Mouse (Mus musculus) midbrain, embryonic 13.5 days (tissue): Measurements from ENCODE around the gene Tbx1. TPM values are rescaled to one million over a fixed set of nuclear protein-coding genes. Genes with fewer than 3 reads are reported as not detected.

Experiments used
- ATAC-seq: fragments of 200-750 bp; cut with Nextera tagmentation; 2 replicates; pipeline ENCODE4 v1.8.0; 2017; ENCODE audit warnings: mild to moderate bottlenecking, moderate TSS enrichment, moderate library complexity
- H3K27ac ChIP-seq: fragments of 300-500 bp; sonication (generic); 2 replicates; pipeline ENCODE4 v1.5.1; 2015; ENCODE audit warnings: inconsistent platforms, mild to moderate bottlenecking, moderate library complexity
- H3K27me3 ChIP-seq: fragments of 300-500 bp; sonication (generic); 2 replicates; pipeline ENCODE4 v1.6.1; 2015; ENCODE audit warnings: mild to moderate bottlenecking, inconsistent platforms
- H3K36me3 ChIP-seq: fragments of 300-500 bp; sonication (generic); 2 replicates; pipeline ENCODE4 v1.6.1; 2015; ENCODE audit warnings: mild to moderate bottlenecking, inconsistent platforms
- H3K4me1 ChIP-seq: fragments of 300-500 bp; sonication (generic); replicated peaks from 2 replicates; pipeline ENCODE4 v1.6.1; 2015; ENCODE audit warnings: inconsistent platforms
- H3K4me2 ChIP-seq: fragments of 300-500 bp; sonication (generic); replicated peaks from 2 replicates; pipeline ENCODE4 v1.6.1; 2015; ENCODE audit warnings: moderate library complexity, mild to moderate bottlenecking, inconsistent platforms
- H3K4me3 ChIP-seq: fragments of 300-500 bp; sonication (generic); replicated peaks from 2 replicates; pipeline ENCODE4 v1.5.1; 2015; ENCODE audit warnings: mild to moderate bottlenecking, inconsistent platforms
- H3K9ac ChIP-seq: fragments of 300-500 bp; sonication (generic); replicated peaks from 2 replicates; pipeline ENCODE4 v1.6.1; 2015; ENCODE audit warnings: mild to moderate bottlenecking, inconsistent platforms
- H3K9me3 ChIP-seq: fragments of 300-500 bp; sonication (generic); 2 replicates; pipeline ENCODE4 v1.6.1; 2016; ENCODE audit warnings: mild to moderate bottlenecking, inconsistent platforms
- WGBS: fragments of 180-500 bp; shearing (Covaris S2); methylation state at CpG from one replicate; pipeline ENCODE4 v1.1.7; 2015; 5-methylcytosine and 5-hydroxymethylcytosine counted together
- polyA plus RNA-seq: library from polyadenylated mRNA; unstranded; fragments of >200 nt; fragmentation: Nextera tagmentation; extraction: Ambion mirVana; gene quantifications from 2 replicates; pipeline ENCODE4 v1.2.1, GENCODE M21; 2015

Tbx1 gene
- polyA plus RNA-seq, 1 experiment from 2014 or later: 0.71 TPM

- H3K27ac ChIP-seq: no peak overlapping the region
- no peaks in the 10 kb centered on the region for H3K36me3 ChIP-seq
- H3K4me1 ChIP-seq: no peaks in the 10 kb centered on the region
- H3K27me3 ChIP-seq: peaks cover 35% of the 10 kb centered on the region
- H3K4me3 ChIP-seq: no peak overlapping the region
- ATAC-seq: no peak
- H3K4me2 ChIP-seq: no peak overlapping the region
- H3K9ac ChIP-seq: no peak overlapping the region
- no peaks in the 10 kb centered on the region for H3K9me3 ChIP-seq
- WGBS: 85% methylated on average over 3 of the region's 3 CpGs
Measured at GRCm38 (mm10) chr16:18598006-18598405, 7.5 kb upstream of the Tbx1 start.

- Histone ChIP-seq H3K27me3 (peaks cover 50% of the 10 kb centered on the region), H3K9ac (no peak overlapping the region), H3K4me1 (peaks cover 6% of the 10 kb centered on the region), H3K4me2 (no peak overlapping the region), H3K27ac (no peak overlapping the region), H3K4me3 (no peak overlapping the region), H3K9me3 (no peaks in the 10 kb centered on the region), H3K36me3 (no peaks in the 10 kb centered on the region)
- ATAC-seq: no peak
- 29% methylated on average over 5 of the region's 5 CpGs for WGBS
Measured at GRCm38 (mm10) chr16:18596255-18596654, 5.8 kb upstream of the Tbx1 start.

- H3K27me3 ChIP-seq: peaks cover 73% of the 10 kb centered on the region
- peaks cover 16% of the 10 kb centered on the region for H3K4me1 ChIP-seq
- no peaks in the 10 kb centered on the region for H3K9me3 ChIP-seq
- H3K4me2 ChIP-seq: no peak overlapping the region
- H3K4me3 ChIP-seq: no peak overlapping the region
- no peak overlapping the region for H3K9ac ChIP-seq
- no peaks in the 10 kb centered on the region for H3K36me3 ChIP-seq
- no peak for ATAC-seq
- WGBS: 77% methylated on average over 2 of the region's 2 CpGs
- no peak overlapping the region for H3K27ac ChIP-seq
Measured at GRCm38 (mm10) chr16:18593930-18594329, 3.5 kb upstream of the Tbx1 start.

- Histone ChIP-seq H3K4me2 (peak overlapping the region; percentile 37), H3K4me1 (peaks cover 35% of the 10 kb centered on the region), H3K27me3 (peaks cover 92% of the 10 kb centered on the region), H3K4me3 (peak overlapping the region; percentile 20), H3K27ac (no peak overlapping the region), H3K36me3 (no peaks in the 10 kb centered on the region), H3K9me3 (no peaks in the 10 kb centered on the region), H3K9ac (no peak overlapping the region; the same call in 1 of the 2 replicates)
- WGBS: under 1% methylated on average over 59 of the region's 59 CpGs
- peak; percentile 25; the same call in 1 of the 2 replicates for ATAC-seq
Measured at GRCm38 (mm10) chr16:18591047-18592018, 862 bp upstream of the Tbx1 start.

- peaks cover 44% of the 10 kb centered on the region for H3K4me1 ChIP-seq
- no peaks in the 10 kb centered on the region for H3K9me3 ChIP-seq
- no peaks in the 10 kb centered on the region for H3K36me3 ChIP-seq
- ATAC-seq: no peak
- H3K4me3 ChIP-seq: no peak overlapping the region
- no peak overlapping the region for H3K4me2 ChIP-seq
- H3K9ac ChIP-seq: no peak overlapping the region
- 8% methylated on average over 9 of the region's 9 CpGs for WGBS
- H3K27me3 ChIP-seq: peaks cover 97% of the 10 kb centered on the region
- no peak overlapping the region for H3K27ac ChIP-seq
Measured at GRCm38 (mm10) chr16:18589080-18589621, 1.3 kb downstream of the Tbx1 start.

GRCm38 (mm10) chr16:18588738-18589055, 1.8 kb downstream of the Tbx1 start:
- Histone ChIP-seq H3K4me2 (0 out of 2 replicates have a peak overlapping the region, but pooled peaks have one; percentile 25), H3K27ac (no peak overlapping the region), H3K27me3 (peaks cover 97% of the 10 kb centered on the region), H3K4me1 (peaks cover 44% of the 10 kb centered on the region), H3K4me3 (no peak overlapping the region), H3K9me3 (no peaks in the 10 kb centered on the region), H3K36me3 (no peaks in the 10 kb centered on the region), H3K9ac (no peak overlapping the region)
- ATAC-seq: no peak
- under 1% methylated on average over 31 of the region's 31 CpGs for WGBS

- no peaks in the 10 kb centered on the region for H3K9me3 ChIP-seq
- H3K36me3 ChIP-seq: no peaks in the 10 kb centered on the region
- H3K27ac ChIP-seq: no peak overlapping the region
- peaks cover 44% of the 10 kb centered on the region for H3K4me1 ChIP-seq
- peak overlapping the region; percentile 25 for H3K4me2 ChIP-seq
- peaks cover 97% of the 10 kb centered on the region for H3K27me3 ChIP-seq
- 0 out of 2 replicates have a peak, but pooled peaks have one; percentile 21 for ATAC-seq
- peak overlapping the region; percentile 22 for H3K4me3 ChIP-seq
- WGBS: 1% methylated on average over 57 of the region's 57 CpGs
- H3K9ac ChIP-seq: no peak overlapping the region
Measured at GRCm38 (mm10) chr16:18587847-18588737, 2.4 kb downstream of the Tbx1 start.

GRCm38 (mm10) chr16:18586906-18587546, 3.4 kb downstream of the Tbx1 start:
- H3K4me3 ChIP-seq: peak overlapping the region; percentile 38

GRCm38 (mm10) chr16:18586076-18586905, 4.2 kb downstream of the Tbx1 start:
- Histone ChIP-seq H3K36me3 (no peaks in the 10 kb centered on the region), H3K4me1 (peaks cover 54% of the 10 kb centered on the region), H3K9ac (no peak overlapping the region), H3K4me3 (peak overlapping the region; percentile 38), H3K27me3 (peaks cover 100% of the 10 kb centered on the region), H3K9me3 (no peaks in the 10 kb centered on the region), H3K4me2 (peak overlapping the region; percentile 57), H3K27ac (no peak overlapping the region)
- ATAC-seq: no peak
- under 1% methylated on average over 81 of the region's 83 CpGs for WGBS

More at GRCm38 (mm10) chr16:18586906-18587546, 3.4 kb downstream of the Tbx1 start:
- H3K9me3 ChIP-seq: no peaks in the 10 kb centered on the region
- peaks cover 52% of the 10 kb centered on the region for H3K4me1 ChIP-seq
- no peak overlapping the region for H3K27ac ChIP-seq
- H3K27me3 ChIP-seq: peaks cover 100% of the 10 kb centered on the region
- no peak overlapping the region for H3K9ac ChIP-seq
- ATAC-seq: no peak
- no peaks in the 10 kb centered on the region for H3K36me3 ChIP-seq
- WGBS: 2% methylated on average over 23 of the region's 62 CpGs
- H3K4me2 ChIP-seq: peak overlapping the region; percentile 57

GRCm38 (mm10) chr16:18585676-18586075, 4.8 kb downstream of the Tbx1 start:
- no peak overlapping the region for H3K9ac ChIP-seq
- no peaks in the 10 kb centered on the region for H3K9me3 ChIP-seq
- no peaks in the 10 kb centered on the region for H3K36me3 ChIP-seq
- no peak overlapping the region for H3K27ac ChIP-seq
- WGBS: 2% methylated on average over 10 of the region's 10 CpGs
- H3K4me2 ChIP-seq: no peak overlapping the region; the same call in 1 of the 2 replicates
- H3K4me3 ChIP-seq: peak overlapping the region; percentile 8
- H3K27me3 ChIP-seq: peaks cover 100% of the 10 kb centered on the region
- H3K4me1 ChIP-seq: peaks cover 53% of the 10 kb centered on the region
- no peak for ATAC-seq
